Mouse (Mus musculus) R1 (cell line): ENCODE data around the gene Rnf207.

ENCODE experiments used
- DNase-seq: peaks from one replicate; pipeline ENCODE4 v3.0.0-alpha.2; 2018; ENCODE audit warnings: low read depth, low spot score

Rnf207 gene

GRCm38 (mm10) chr4:152318517-152319234 lies at the start of gene Rnf207:
Gene Rnf207, minus strand, starts transcription at chr4:152318993.
- peak; percentile 82 for DNase-seq

GRCm38 (mm10) chr4:152365228-152365627 lies 46.4 kb upstream of the Rnf207 start:
- no peak for DNase-seq

DNA sequence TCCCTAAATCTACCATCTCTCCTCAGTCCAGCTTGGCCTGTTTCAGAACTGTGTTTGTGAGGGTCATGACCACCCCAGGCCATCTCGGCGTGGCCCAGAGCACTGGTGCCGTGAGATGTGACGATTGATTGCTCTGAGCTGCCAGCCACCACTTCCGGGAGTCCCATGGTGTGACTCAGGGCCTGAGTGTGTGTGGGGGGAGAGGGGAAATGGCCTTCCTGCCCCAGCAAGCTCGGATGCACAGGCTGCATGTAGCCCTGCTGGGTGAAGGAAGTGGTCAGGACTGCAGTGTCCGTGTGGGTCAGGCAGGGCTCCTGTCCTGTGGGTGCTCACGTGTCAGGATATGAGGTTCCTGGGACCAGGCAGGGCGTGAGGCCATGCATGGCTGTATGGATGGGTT lies 43.4 kb upstream of the Rnf207 start:
- DNase-seq: no peak

- peak; percentile 94 for DNase-seq
Measured at GRCm38 (mm10) chr4:152360855-152361254, 42.1 kb upstream of the Rnf207 start.

GRCm38 (mm10) chr4:152359700-152360099 lies 40.9 kb upstream of the Rnf207 start:
- peak; percentile 83 for DNase-seq

DNA sequence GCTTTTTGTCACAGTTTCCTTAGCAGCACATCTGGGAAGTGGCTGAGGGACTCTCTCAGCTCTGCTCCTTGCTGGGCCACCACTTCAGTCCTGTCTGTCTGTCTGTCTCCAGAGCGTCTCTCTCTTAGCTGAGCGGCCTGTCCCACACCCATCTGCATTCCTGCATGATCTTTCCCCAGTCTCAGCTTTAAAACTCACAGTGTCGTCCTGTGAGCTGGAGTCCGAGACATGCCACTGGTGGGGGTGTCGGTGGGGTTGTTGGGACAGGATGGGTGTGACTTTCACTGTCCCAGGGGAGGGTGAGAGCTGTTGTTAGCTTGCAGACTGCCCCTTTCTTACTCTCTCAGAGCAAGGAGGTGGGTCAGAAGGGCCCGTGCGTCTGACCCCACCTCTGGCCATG lies 36.9 kb upstream of the Rnf207 start:
- DNase-seq: peak; percentile 53

- DNase-seq: no peak
Measured at GRCm38 (mm10) chr4:152353886-152354637, 35.3 kb upstream of the Rnf207 start.

DNA sequence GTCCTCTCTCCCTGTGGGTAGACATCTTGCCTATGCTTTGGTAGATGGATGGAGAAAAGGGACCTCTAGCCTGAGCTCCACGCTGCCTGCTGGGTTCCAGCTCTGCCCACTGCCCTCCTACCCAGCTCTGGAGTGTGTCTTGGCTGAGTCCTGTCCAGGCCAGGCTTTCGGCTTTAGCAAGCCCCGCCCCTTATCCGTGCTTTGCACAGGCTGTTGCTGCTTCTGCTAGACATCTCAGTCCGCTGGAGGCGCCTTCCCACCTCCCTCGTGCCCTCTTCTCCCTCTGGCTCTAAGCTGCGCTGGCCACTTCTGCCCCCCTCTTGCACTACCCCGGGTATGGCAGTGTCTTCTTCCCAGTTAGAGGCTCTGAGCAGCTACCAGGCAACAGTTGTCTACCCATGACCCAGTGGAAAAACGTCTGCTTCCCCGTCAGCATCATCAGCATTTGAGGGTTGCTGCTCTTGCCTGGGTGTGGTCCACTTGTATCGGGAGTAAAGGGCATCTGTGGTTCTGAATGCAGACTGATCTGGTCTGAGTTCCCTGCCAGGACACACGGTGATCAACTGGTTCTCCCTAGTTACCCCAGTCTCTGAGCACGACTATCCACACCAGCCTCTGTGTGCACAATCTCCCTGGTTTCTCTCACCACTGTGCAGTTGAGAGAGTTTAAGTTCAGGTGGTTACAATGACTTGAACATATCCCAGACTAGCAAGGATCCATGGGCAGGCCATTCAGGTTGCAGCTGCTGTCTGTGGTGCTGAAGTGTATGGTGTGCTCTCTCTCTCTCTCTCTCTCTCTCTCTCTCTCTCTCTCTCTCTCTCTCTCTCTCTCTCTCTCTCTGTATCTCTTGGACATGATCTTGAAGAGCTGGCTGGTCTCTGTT lies 32.9 kb upstream of the Rnf207 start:
- peak; percentile 67 for DNase-seq

DNA sequence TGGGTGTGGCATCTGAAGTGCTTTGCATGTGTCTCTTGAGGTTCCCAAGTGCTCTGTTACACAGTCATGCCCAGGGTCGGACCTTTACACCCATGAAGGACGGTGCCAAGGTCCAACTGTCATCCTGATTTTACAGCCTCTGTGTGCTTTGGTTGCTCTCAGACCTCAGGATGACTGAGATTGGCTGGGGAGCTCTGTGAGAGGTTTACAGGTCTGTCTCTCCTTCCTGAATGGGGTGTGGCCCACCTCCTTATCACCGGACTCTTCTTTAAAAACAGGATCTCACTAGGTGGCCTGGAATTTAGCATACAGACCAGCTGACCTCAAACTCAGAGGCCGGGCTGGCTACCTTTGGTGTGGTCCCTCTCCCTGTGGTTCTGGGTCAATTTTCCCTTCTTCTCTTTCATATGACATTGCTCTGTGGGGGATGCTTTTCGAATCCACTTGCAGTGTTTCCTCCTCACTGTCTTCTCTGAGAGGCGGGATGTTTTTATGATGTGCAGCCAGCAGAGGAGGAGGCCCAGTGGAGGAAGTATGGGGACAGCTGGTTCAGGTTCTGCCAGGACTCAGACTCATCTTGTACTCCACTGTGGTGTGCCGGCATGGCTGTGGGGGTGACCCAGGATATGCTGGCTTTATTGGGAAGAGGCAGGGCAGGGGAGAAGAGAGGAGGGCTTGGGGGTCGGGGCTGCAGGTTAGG lies 32.1 kb upstream of the Rnf207 start:
- peak; percentile 75 for DNase-seq

DNA sequence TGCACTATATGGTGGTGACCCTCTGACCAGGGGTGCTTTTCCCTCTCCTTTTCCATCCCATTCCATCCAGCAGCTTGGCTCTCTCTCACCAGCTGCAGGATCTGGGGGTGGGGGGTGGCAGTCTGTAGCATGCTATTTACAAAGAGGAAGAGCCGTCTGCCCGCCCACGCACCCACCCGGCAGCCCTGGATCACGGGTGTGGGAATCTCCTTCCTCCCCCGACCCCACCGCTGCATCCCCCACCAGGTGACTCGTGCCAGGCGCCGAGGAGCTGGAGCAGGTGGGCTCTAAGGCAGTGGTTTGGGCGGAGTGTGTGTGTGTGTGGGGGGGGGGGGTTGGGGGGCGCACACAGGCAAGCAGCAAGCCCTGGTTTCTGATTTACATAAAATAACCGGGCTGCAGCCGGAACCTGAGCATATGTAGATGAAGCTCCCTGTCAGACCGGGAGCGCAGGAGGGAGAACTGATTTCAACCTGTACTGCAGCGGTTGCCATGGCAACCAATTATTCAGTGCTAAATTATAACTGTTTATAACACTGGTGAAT lies 31.1 kb upstream of the Rnf207 start:
- DNase-seq: peak; percentile 85

GRCm38 (mm10) chr4:152345120-152345889 lies 26.5 kb upstream of the Rnf207 start:
- no peak for DNase-seq

DNA sequence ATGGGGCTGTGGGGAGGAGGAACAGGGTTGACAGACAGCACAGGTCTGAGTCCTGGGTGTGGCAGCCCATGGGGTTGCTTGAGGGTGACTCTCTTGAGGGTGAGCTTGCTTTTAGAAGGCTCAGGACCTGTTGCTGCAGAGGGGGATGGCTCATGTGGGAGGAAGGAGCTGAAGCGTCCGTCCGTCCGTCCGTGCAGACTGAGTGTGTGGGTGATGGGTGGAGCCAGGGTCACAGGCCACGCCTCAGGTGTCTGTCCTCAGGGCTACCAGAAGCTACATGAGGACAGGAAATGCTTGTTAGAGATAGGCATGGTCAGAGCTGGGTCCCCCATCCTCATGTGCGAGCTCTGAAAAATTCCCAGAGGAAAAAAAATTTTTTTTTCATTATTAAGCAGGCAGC lies 25.9 kb upstream of the Rnf207 start:
- DNase-seq: no peak

DNA sequence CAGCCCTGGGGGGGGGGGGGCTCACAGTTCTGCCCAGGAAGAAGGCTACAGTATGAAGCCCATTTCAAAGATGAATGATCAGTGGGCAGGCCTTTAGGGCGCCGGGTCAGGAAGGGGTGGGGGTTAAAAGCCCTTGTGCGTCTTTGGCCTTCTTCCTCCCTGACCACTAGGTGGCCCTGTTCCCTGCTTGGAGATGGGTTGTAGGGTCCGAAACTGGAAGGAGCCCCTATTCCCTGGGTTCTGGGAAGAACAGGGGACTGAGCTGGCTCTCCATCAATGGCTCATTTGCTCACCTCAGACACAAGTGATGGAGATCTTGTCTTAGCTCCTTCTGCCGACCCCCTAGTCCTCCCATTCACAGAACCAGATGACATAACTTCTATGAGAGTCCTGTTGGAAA lies 24.5 kb upstream of the Rnf207 start:
- DNase-seq: peak; percentile 79

- DNase-seq: peak; percentile 86
Measured at GRCm38 (mm10) chr4:152340584-152341284, 21.9 kb upstream of the Rnf207 start.

DNA sequence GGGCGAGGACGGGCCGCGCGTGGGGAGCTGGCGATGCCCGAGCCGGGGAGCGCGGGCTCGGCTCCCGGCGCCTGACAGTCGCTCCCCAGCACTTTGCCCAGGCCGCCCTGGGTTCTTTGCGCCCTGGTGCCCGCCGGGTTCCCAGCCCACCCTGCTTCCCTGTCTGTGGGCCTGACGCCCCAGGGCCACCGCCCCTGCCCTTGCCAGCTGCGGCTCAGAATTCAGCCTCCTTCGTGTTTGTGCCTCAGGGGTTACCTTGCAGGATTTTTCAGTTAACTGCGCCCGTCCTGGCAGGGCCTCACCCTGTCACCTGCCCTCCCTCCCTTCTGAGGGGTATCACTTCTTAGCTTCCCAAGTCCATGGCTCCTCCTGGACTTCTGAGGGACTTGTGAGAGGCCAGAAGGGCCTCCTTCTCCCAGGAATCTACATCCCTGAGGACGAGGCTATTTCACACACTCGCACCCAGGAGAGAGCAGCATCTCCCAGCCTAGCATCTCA lies 20.5 kb upstream of the Rnf207 start:
- DNase-seq: no peak

GRCm38 (mm10) chr4:152338419-152339292 lies 19.9 kb upstream of the Rnf207 start, which contains the start of gene Chd5:
Gene Chd5, plus strand, starts transcription at chr4:152338651.
- no peak for DNase-seq

GRCm38 (mm10) chr4:152337772-152338171 lies 19.0 kb upstream of the Rnf207 start:
- no peak for DNase-seq

DNA sequence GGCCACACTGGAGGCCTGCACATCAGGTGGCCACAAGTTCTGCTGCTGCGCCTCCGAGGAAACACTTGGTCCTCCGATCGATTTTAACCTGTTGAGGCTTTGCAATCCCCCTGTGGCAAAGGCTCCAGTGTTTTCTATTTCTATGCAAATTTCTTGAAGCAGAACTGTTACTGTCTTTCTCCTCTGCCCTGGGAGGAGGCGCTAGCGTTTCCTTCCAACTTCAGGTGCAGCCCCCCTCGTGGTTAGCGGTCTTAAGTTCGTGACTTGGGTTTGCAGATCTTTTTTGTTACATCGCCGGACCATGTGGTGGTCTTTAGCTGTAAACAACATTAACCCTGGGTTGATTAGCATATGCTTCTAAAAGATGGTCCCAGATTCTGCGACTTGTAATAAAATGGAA lies 14.8 kb upstream of the Rnf207 start:
- peak; percentile 59 for DNase-seq
